Mouse (Mus musculus) spleen, adult 2 months (tissue): ENCODE data around the gene Kcmf1.

Experiments
- CTCF ChIP-seq: fragments of 200-500 bp; IDR thresholded peaks from 2 replicates; pipeline ENCODE4 v1.5.1; 2011; ENCODE audit warnings: mild to moderate bottlenecking, inconsistent platforms; ENCODE audit not compliant: insufficient read depth, insufficient read length, insufficient replicate concordance; ENCODE audit errors: extremely low read depth
- POLR2A ChIP-seq: fragments of 200-500 bp; IDR thresholded peaks from 2 replicates; pipeline ENCODE4 v1.6.1; 2011; ENCODE audit warnings: low read depth, low read length, inconsistent platforms

GRCm38 (mm10) chr6:72882222-72882621 is 17.6 kb downstream of the Kcmf1 start:
- no peak for TF ChIP-seq CTCF
- no peak for TF ChIP-seq POLR2A
